Mouse (Mus musculus): ENCODE results near the gene Nt5c2. TPM values are rescaled to one million over a fixed set of nuclear protein-coding genes. Genes with fewer than 3 reads are reported as not detected.
"Not testable (repeated sequence)": the region's sequence is repeated elsewhere in the genome, so short reads cannot be mapped to it uniquely, and the experiment has no call there.

Nt5c2 gene
- polyA plus RNA-seq, 1 experiment from 2014 or later = 77.9 TPM

- no peaks in the 10 kb centered on the region for H3K36me3 ChIP-seq (ENCODE audit: control insufficient read depth, insufficient read depth, low read length)
- H3K27me3 ChIP-seq (ENCODE audit: control insufficient read depth, insufficient read depth, low read length) = peaks cover 40% of the 10 kb centered on the region
- no peaks in the 10 kb centered on the region for H3K9me3 ChIP-seq (ENCODE audit: control insufficient read depth, low read length)
- ATAC-seq (replicated peaks; ENCODE audit: low FRiP score) (no peak), DNase-seq (ENCODE audit: low spot score) (no peak)
- H3K9ac ChIP-seq (ENCODE audit: low read length) = peak overlapping the region; percentile 37
- peak overlapping the region; percentile 62; the same call in 1 of the 2 replicates for H3K27ac ChIP-seq (ENCODE audit: low read depth, low read length)
- WGBS = 10% methylated on average over 20 of the region's 20 CpGs
- H3K4me3 ChIP-seq (ENCODE audit: low read depth, low read length) = peak overlapping the region; percentile 43
- H3K4me1 ChIP-seq (replicated peaks; ENCODE audit: control insufficient read depth, insufficient read depth, low read length) = peaks cover 5% of the 10 kb centered on the region
- peak overlapping the region; percentile 69 for H3K4me2 ChIP-seq (ENCODE audit: low read depth, low read length, severe bottlenecking)
Observed at GRCm38 (mm10) chr19:47013340-47014158, 1.4 kb downstream of the Nt5c2 start.

- Histone ChIP-seq H3K36me3 (ENCODE audit: control insufficient read depth, insufficient read depth, low read length) (no peaks in the 10 kb centered on the region), H3K4me3 (ENCODE audit: low read depth, low read length) (no peak overlapping the region), H3K9ac (ENCODE audit: low read length) (no peak overlapping the region), H3K27me3 (ENCODE audit: control insufficient read depth, insufficient read depth, low read length) (peaks cover 40% of the 10 kb centered on the region), H3K27ac (ENCODE audit: low read depth, low read length) (no peak overlapping the region), H3K4me1 (replicated peaks; ENCODE audit: control insufficient read depth, insufficient read depth, low read length) (peaks cover 5% of the 10 kb centered on the region), H3K4me2 (ENCODE audit: low read depth, low read length, severe bottlenecking) (no peak overlapping the region), H3K9me3 (ENCODE audit: control insufficient read depth, low read length) (no peaks in the 10 kb centered on the region)
- ATAC-seq (replicated peaks; ENCODE audit: low FRiP score) = no peak
- 91% methylated on average over 15 of the region's 15 CpGs for WGBS
- no peak for DNase-seq (ENCODE audit: low spot score)
Observed at GRCm38 (mm10) chr19:47012521-47013130, 2.3 kb downstream of the Nt5c2 start.

GRCm38 (mm10) chr19:47009943-47010342 is 5.0 kb downstream of the Nt5c2 start:
- DNase-seq (ENCODE audit: low spot score) (no peak), ATAC-seq (replicated peaks; ENCODE audit: low FRiP score) (no peak)
- Histone ChIP-seq H3K27ac (ENCODE audit: low read depth, low read length) (no peak overlapping the region), H3K4me3 (ENCODE audit: low read depth, low read length) (no peak overlapping the region), H3K36me3 (ENCODE audit: control insufficient read depth, insufficient read depth, low read length) (no peaks in the 10 kb centered on the region), H3K9ac (ENCODE audit: low read length) (no peak overlapping the region), H3K4me2 (ENCODE audit: low read depth, low read length, severe bottlenecking) (no peak overlapping the region), H3K27me3 (ENCODE audit: control insufficient read depth, insufficient read depth, low read length) (peaks cover 26% of the 10 kb centered on the region), H3K4me1 (replicated peaks; ENCODE audit: control insufficient read depth, insufficient read depth, low read length) (peaks cover 4% of the 10 kb centered on the region), H3K9me3 (ENCODE audit: control insufficient read depth, low read length) (no peaks in the 10 kb centered on the region)
- WGBS = 89% methylated on average over 5 of the region's 5 CpGs

- 94% methylated on average over 7 of the region's 7 CpGs for WGBS
- no peak for DNase-seq (ENCODE audit: low spot score)
- Histone ChIP-seq H3K36me3 (ENCODE audit: control insufficient read depth, insufficient read depth, low read length) (no peaks in the 10 kb centered on the region), H3K4me1 (replicated peaks; ENCODE audit: control insufficient read depth, insufficient read depth, low read length) (peaks cover under 1% of the 10 kb centered on the region; the same call in 1 of the 2 replicates), H3K9ac (ENCODE audit: low read length) (no peak overlapping the region), H3K27ac (ENCODE audit: low read depth, low read length) (no peak overlapping the region), H3K27me3 (ENCODE audit: control insufficient read depth, insufficient read depth, low read length) (peaks cover 20% of the 10 kb centered on the region), H3K4me3 (ENCODE audit: low read depth, low read length) (no peak overlapping the region), H3K4me2 (ENCODE audit: low read depth, low read length, severe bottlenecking) (no peak overlapping the region), H3K9me3 (ENCODE audit: control insufficient read depth, low read length) (no peaks in the 10 kb centered on the region)
- ATAC-seq (replicated peaks; ENCODE audit: low FRiP score) = no peak
Observed at GRCm38 (mm10) chr19:47009420-47009819, 5.5 kb downstream of the Nt5c2 start.

GRCm38 (mm10) chr19:47006321-47006720 is 8.6 kb downstream of the Nt5c2 start:
- H3K27me3 ChIP-seq (ENCODE audit: control insufficient read depth, insufficient read depth, low read length) = no peaks in the 10 kb centered on the region
- 5% methylated on average over 4 of the region's 4 CpGs for WGBS

GRCm38 (mm10) chr19:47005873-47006272 is 9.1 kb downstream of the Nt5c2 start:
- Histone ChIP-seq H3K9ac (ENCODE audit: low read length) (no peak overlapping the region), H3K9me3 (ENCODE audit: control insufficient read depth, low read length) (no peaks in the 10 kb centered on the region), H3K4me2 (ENCODE audit: low read depth, low read length, severe bottlenecking) (no peak overlapping the region), H3K4me1 (replicated peaks; ENCODE audit: control insufficient read depth, insufficient read depth, low read length) (no peaks in the 10 kb centered on the region), H3K4me3 (ENCODE audit: low read depth, low read length) (no peak overlapping the region), H3K36me3 (ENCODE audit: control insufficient read depth, insufficient read depth, low read length) (no peaks in the 10 kb centered on the region), H3K27me3 (ENCODE audit: control insufficient read depth, insufficient read depth, low read length) (no peaks in the 10 kb centered on the region), H3K27ac (ENCODE audit: low read depth, low read length) (no peak overlapping the region)
- ATAC-seq (replicated peaks; ENCODE audit: low FRiP score) (no peak), DNase-seq (ENCODE audit: low spot score) (no peak)
- WGBS = 64% methylated on average over 5 of the region's 5 CpGs

More at GRCm38 (mm10) chr19:47006321-47006720, 8.6 kb downstream of the Nt5c2 start:
- Histone ChIP-seq H3K9ac (ENCODE audit: low read length) (no peak overlapping the region), H3K4me3 (ENCODE audit: low read depth, low read length) (no peak overlapping the region), H3K4me2 (ENCODE audit: low read depth, low read length, severe bottlenecking) (no peak overlapping the region), H3K27ac (ENCODE audit: low read depth, low read length) (no peak overlapping the region), H3K36me3 (ENCODE audit: control insufficient read depth, insufficient read depth, low read length) (no peaks in the 10 kb centered on the region), H3K9me3 (ENCODE audit: control insufficient read depth, low read length) (no peaks in the 10 kb centered on the region), H3K4me1 (replicated peaks; ENCODE audit: control insufficient read depth, insufficient read depth, low read length) (no peaks in the 10 kb centered on the region)
- ATAC-seq (replicated peaks; ENCODE audit: low FRiP score) (no peak), DNase-seq (ENCODE audit: low spot score) (peak; percentile 78)

GRCm38 (mm10) chr19:47003742-47004511 is 11.0 kb downstream of the Nt5c2 start:
- DNase-seq (ENCODE audit: low spot score) (no peak), ATAC-seq (replicated peaks; ENCODE audit: low FRiP score) (no peak)
- 76% methylated on average over 6 of the region's 6 CpGs for WGBS
- no peak overlapping the region for H3K27ac ChIP-seq (ENCODE audit: low read depth, low read length)
- H3K9ac ChIP-seq (ENCODE audit: low read length) = no peak overlapping the region
- H3K4me1 ChIP-seq (replicated peaks; ENCODE audit: control insufficient read depth, insufficient read depth, low read length) = no peaks in the 10 kb centered on the region
- no peaks in the 10 kb centered on the region for H3K36me3 ChIP-seq (ENCODE audit: control insufficient read depth, insufficient read depth, low read length)
- no peaks in the 10 kb centered on the region for H3K27me3 ChIP-seq (ENCODE audit: control insufficient read depth, insufficient read depth, low read length)
- no peak overlapping the region for H3K4me2 ChIP-seq (ENCODE audit: low read depth, low read length, severe bottlenecking)
- no peaks in the 10 kb centered on the region for H3K9me3 ChIP-seq (ENCODE audit: control insufficient read depth, low read length)
- no peak overlapping the region for H3K4me3 ChIP-seq (ENCODE audit: low read depth, low read length)

DNA sequence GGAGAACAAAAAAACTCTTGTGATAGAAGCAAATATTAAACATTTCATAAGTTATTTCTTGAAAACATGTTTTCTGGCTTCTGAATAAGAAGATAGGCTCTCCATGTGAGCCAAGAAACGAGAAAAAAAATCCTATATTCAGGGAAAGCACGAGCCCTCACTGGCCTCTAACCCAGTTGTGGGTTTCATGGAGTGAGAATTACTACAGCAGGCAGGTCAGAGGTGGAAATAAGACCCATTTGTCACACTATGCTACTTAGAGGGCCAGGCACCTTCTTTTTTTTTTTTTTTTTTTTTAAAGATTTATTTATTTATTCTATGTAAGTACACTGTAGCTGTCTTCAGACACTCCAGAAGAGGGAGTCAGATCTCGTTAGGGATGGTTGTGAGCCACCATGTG is 14.6 kb downstream of the Nt5c2 start:
- not testable (repeated sequence) for DNase-seq (ENCODE audit: low spot score)
- 85% methylated on average over 2 of the region's 3 CpGs for WGBS

More for the DNA sequence above, 14.6 kb downstream of the Nt5c2 start:
- not testable (repeated sequence) for H3K36me3 ChIP-seq (ENCODE audit: control insufficient read depth, insufficient read depth, low read length); H3K27me3 ChIP-seq (ENCODE audit: control insufficient read depth, insufficient read depth, low read length); H3K4me3 ChIP-seq (ENCODE audit: low read depth, low read length); H3K9ac ChIP-seq (ENCODE audit: low read length); H3K27ac ChIP-seq (ENCODE audit: low read depth, low read length); H3K4me2 ChIP-seq (ENCODE audit: low read depth, low read length, severe bottlenecking); H3K9me3 ChIP-seq (ENCODE audit: control insufficient read depth, low read length); H3K4me1 ChIP-seq (replicated peaks; ENCODE audit: control insufficient read depth, insufficient read depth, low read length); ATAC-seq (replicated peaks; ENCODE audit: low FRiP score)
